Mouse (Mus musculus) left cerebral cortex, adult 2 months (tissue): Measurements from ENCODE around the gene Immp2l. TPM values are rescaled to one million over a fixed set of nuclear protein-coding genes. Genes with fewer than 3 reads are reported as not detected.
A peak's percentile ranks its signal among the peaks of the same experiment; 100 is the strongest.

Experiments used
- DNase-seq, 2 experiments: peaks; one replicate each; pipeline ENCODE4 v3.0.0; 2021 to 2022; ENCODE audit warnings: low spot score in 2 of 2, mixed read lengths in 1 of 2; ENCODE audit errors: extremely low spot score in 1 of 2
- H3K27ac ChIP-seq: fragments of 200-600 bp; 2 replicates; pipeline ENCODE4 v1.8.1; 2022
- H3K4me3 ChIP-seq: fragments of 200-600 bp; 2 replicates; pipeline ENCODE4 v1.8.1; 2022
- CTCF ChIP-seq: fragments of 200-600 bp; IDR thresholded peaks from 2 replicates; pipeline ENCODE4 v1.8.1; 2022; ENCODE audit warnings: antibody characterized with exemption, mild to moderate bottlenecking, moderate library complexity
- intact Hi-C: fragments of 180-260 bp; cut with DNase I; formaldehyde crosslinking; loops from one replicate; pipeline ENCODE4 v1.15.1; 2025
- total RNA-seq, 2 experiments: library from RNA; stranded (reverse); gene quantifications; 2 replicates each; pipeline ENCODE4 v1.2.3; 2021

Immp2l gene
- total RNA-seq, 2 experiments from 2014 or later = 5.4 to 7.9 TPM

DNA sequence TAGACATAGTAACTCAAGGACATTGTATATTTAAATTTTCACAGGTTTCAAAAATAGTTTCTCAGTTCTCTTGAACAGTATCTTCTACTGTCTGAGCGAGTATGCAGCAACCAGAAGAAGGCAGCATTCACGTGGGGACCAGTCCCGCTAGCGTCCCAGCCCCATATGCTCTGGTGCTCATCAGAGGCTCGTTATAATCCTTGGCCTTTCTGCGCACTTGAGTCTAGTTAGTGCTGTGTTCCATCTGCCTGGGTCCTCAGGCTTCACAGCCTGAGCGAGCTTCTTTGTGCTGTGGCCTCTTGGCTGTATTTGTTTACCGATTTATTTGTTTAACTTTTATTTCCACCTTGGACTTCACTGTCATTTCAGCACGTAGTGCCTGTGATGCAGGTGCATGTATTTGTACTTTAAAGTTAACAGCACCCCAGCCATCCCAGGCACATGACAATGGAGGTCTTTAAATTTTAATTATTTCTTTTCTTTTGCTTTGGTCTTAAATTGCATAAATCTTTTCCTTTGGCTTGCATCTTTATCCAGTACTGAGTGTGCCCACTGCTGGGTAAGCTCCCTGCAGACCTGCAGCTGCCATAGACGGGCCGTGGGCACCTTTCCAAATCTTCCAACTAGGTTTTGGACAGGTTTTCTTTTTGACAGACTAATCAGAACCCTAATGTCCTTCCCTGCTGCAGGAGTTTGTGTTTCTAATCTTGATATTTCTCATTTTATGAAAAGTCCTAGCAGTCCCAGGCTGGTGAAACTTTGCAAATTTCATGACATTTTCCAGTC, 30.3 kb downstream of the Immp2l start:
- intact Hi-C loops = no loop called here
- no peak for TF ChIP-seq CTCF
- DNase-seq = no peak
- Histone ChIP-seq H3K27ac (no peak overlapping the region), H3K4me3 (no peak overlapping the region)

- DNase-seq = no peak
- H3K27ac ChIP-seq = no peak overlapping the region
- no peak for TF ChIP-seq CTCF
- H3K4me3 ChIP-seq = no peak overlapping the region
- intact Hi-C loops = no loop called here
Measured at GRCm38 (mm10) chr12:41055941-41056340, 32.1 kb downstream of the Immp2l start.

GRCm38 (mm10) chr12:41063281-41063680, 39.4 kb downstream of the Immp2l start:
- no peak for DNase-seq
- Histone ChIP-seq H3K27ac (no peak overlapping the region), H3K4me3 (no peak overlapping the region)
- intact Hi-C loops = no loop called here
- no peak for TF ChIP-seq CTCF

DNA sequence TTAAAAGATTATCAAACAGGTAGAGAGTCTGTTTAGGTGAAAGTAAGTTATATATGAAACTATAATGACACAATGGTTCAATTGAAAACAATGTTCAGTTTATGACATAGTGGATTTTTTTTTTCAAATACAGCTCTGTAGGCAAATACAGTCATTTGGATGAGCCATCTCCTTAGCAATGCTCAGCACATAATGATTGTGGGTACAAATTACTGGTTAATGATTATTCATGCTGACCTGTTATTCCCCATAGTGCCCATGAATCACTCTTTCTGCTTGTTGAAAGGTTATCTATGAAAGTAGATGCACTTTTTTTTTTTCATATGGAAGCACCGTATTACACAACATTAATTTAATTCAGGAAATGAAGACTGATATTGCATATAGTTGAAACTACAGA, 58.0 kb downstream of the Immp2l start:
- TF ChIP-seq CTCF = no peak
- H3K4me3 ChIP-seq = no peak overlapping the region
- intact Hi-C loops = no loop called here
- DNase-seq = no peak
- no peak overlapping the region for H3K27ac ChIP-seq

GRCm38 (mm10) chr12:41084370-41085089, 60.6 kb downstream of the Immp2l start:
- Histone ChIP-seq H3K4me3 (no peak overlapping the region), H3K27ac (no peak overlapping the region)
- intact Hi-C loops = no loop called here
- no peak for TF ChIP-seq CTCF
- no peak for DNase-seq

- Histone ChIP-seq H3K4me3 (no peak overlapping the region), H3K27ac (no peak overlapping the region)
- peak; percentile 15 to 26 for DNase-seq
- TF ChIP-seq CTCF = no peak
- intact Hi-C loops = no loop called here
Measured at GRCm38 (mm10) chr12:41089931-41090366, 66.1 kb downstream of the Immp2l start.

DNA sequence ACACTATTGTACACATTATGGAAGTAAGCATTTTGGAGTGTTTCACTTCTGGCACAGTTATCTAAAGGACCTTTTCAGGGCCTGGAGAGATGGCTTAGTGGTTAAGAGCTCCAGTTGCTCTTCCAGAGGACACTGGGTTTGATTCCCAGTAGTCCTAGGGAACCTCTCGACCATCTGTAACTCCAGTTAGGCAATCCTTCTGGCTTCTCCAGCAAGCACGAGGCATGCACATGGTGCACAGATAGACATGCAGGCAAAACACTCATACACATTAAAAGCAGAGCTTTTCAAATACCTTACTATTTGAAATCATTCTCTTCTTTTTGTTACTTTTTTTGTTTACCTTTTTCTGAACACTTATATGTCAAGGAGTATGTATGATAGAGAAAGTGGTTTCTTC, 66.9 kb downstream of the Immp2l start:
- intact Hi-C loops = no loop called here
- DNase-seq = no peak
- no peak for TF ChIP-seq CTCF
- no peak overlapping the region for H3K4me3 ChIP-seq
- no peak overlapping the region for H3K27ac ChIP-seq

- intact Hi-C loops = no loop called here
- Histone ChIP-seq H3K4me3 (no peak overlapping the region), H3K27ac (no peak overlapping the region)
- TF ChIP-seq CTCF = no peak
- no peak for DNase-seq
Measured at GRCm38 (mm10) chr12:41091316-41091715, 67.4 kb downstream of the Immp2l start.

DNA sequence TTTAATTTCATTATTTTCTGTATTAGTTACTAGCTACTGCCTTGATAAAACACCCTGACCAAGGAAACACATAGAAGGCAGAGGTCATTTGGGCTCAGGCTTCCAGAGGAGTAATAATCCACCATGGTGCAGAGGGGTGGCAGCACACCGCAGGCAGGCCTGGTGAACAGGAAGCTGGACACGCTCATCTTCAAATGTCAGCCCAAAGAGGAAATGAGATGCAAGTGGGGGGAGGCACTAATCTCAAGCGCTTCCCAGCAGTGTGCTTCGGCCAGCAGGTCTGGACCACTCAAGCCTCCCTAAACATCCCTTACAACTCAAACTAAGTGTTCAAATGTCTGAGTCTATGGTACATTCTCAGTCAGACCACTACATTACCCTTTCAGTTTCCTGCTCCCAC, 72.2 kb downstream of the Immp2l start:
- intact Hi-C loops = no loop called here
- TF ChIP-seq CTCF = no peak
- Histone ChIP-seq H3K27ac (no peak overlapping the region), H3K4me3 (no peak overlapping the region)
- DNase-seq = no peak

- DNase-seq = no peak
- no peak overlapping the region for H3K27ac ChIP-seq
- no peak overlapping the region for H3K4me3 ChIP-seq
- intact Hi-C loops = no loop called here
- peak; percentile 44 for TF ChIP-seq CTCF
Measured at GRCm38 (mm10) chr12:41097406-41097805, 73.5 kb downstream of the Immp2l start.

- TF ChIP-seq CTCF = no peak
- H3K4me3 ChIP-seq = no peak overlapping the region
- intact Hi-C loops = loop anchor here (5.0 kb wide), 1 partner anchor 267 kb away; no protein-coding TSS in a partner anchor
- DNase-seq = no peak
- no peak overlapping the region for H3K27ac ChIP-seq
Measured at GRCm38 (mm10) chr12:41109011-41109410, 85.1 kb downstream of the Immp2l start.

DNA sequence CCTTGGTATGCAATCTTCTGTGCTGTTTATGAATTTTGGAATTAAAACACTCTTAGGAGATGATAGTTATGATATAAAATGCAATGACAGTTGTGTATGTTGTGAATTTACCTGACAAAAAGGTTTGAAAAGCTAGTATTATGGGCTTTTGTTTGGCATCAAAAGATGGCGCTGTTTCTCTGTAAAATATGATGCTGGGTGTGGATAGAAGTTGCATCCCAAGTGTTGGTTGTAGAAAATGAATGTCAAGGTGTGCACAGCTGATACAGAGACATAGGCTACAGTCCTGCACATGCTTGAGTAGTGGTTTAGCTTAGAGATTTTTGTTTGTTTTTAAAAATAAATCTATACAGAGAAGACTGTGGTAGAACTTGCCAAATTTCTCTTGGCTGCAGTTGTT, 87.6 kb downstream of the Immp2l start:
- DNase-seq = peak; percentile 16 to 23
- Histone ChIP-seq H3K27ac (no peak overlapping the region), H3K4me3 (no peak overlapping the region)
- TF ChIP-seq CTCF = peak; percentile 70
- intact Hi-C loops = loop anchor here (2.0 kb wide), 2 partner anchors 375 to 567 kb away; partner anchors contain the start of gene Lrrn3
